Mouse (Mus musculus) thymus, adult 2 months (tissue): ENCODE results near the gene Limd1.

ENCODE experiments used
- CTCF ChIP-seq: fragments of 200-500 bp; IDR thresholded peaks from 2 replicates; pipeline ENCODE4 v1.5.1; 2012; ENCODE audit warnings: mild to moderate bottlenecking, control low read depth, low read length, moderate library complexity, borderline replicate concordance; ENCODE audit not compliant: control insufficient read depth, poor library complexity, insufficient read depth; ENCODE audit errors: extremely low read depth
- POLR2A ChIP-seq: fragments of 200-500 bp; IDR thresholded peaks from 2 replicates; pipeline ENCODE4 v1.6.1; 2012; ENCODE audit warnings: mild to moderate bottlenecking, low read length, control low read depth, moderate library complexity; ENCODE audit not compliant: control insufficient read depth, poor library complexity, insufficient read depth; ENCODE audit errors: extremely low read depth

- TF ChIP-seq POLR2A (no peak), CTCF (no peak)
These were observed 30.5 kb downstream of the Limd1 start for GRCm38 (mm10) chr9:123508986-123509385.
